ENCODE assay signal across 10 mouse cellular contexts in genomic region chr9:108175116-108175838, GRCm38 (mm10).
"Had no signal": no experiment of that assay in that cellular context is flagged by ENCODE, and none has a peak within 500 bp of the region (broad histone marks: within the 10 kb centered on the region; RNA-seq: fewer than 3 reads in every experiment).

No protein-coding gene starts in this region.

- H3K27ac ChIP-seq: limb, embryonic 10.5 days; liver, embryonic 12.5 days; midbrain, embryonic 15.5 days; neural tube, embryonic 12.5 days had no signal

- H3K9ac ChIP-seq: liver, embryonic 12.5 days; midbrain, embryonic 15.5 days; neural tube, embryonic 12.5 days had no signal

- H3K27me3 ChIP-seq: midbrain, embryonic 15.5 days; neural tube, embryonic 12.5 days had no signal

- H3K36me3 ChIP-seq: limb, embryonic 10.5 days; liver, embryonic 12.5 days; midbrain, embryonic 15.5 days; neural tube, embryonic 12.5 days had no signal

- ATAC-seq: intestine, embryonic 16.5 days; liver, embryonic 12.5 days; midbrain, embryonic 15.5 days had no signal

- H3K9me3 ChIP-seq: limb, embryonic 10.5 days; liver, embryonic 12.5 days; midbrain, embryonic 15.5 days; neural tube, embryonic 12.5 days had no signal

- H3K4me2 ChIP-seq: liver, embryonic 12.5 days; midbrain, embryonic 15.5 days; neural tube, embryonic 12.5 days had no signal

- DNase-seq: kidney, adult 2 months; kidney, postnatal 25 days; lung, postnatal 36 days; thymus, adult 18-20 months; thymus, postnatal 14 days had no signal

- H3K4me3 ChIP-seq: limb, embryonic 10.5 days; liver, embryonic 12.5 days; midbrain, embryonic 15.5 days; neural tube, embryonic 12.5 days had no signal

- H3K4me1 ChIP-seq: neural tube, embryonic 12.5 days had no signal
